Mouse (Mus musculus) cerebellum, adult 9-11 months (tissue): ENCODE measurements around the gene Gid4.
A peak's percentile ranks its signal among the peaks of the same experiment; 100 is the strongest.
"Not testable (repeated sequence)": the region's sequence is repeated elsewhere in the genome, so short reads cannot be mapped to it uniquely, and the experiment has no call there.

Source experiments
- DNase-seq: peaks from one replicate; pipeline ENCODE4 v3.0.0; 2022

Gene Gid4

GRCm38 (mm10) chr11:60435133-60435532 lies 18.2 kb downstream of the Gid4 start:
- no peak for DNase-seq

GRCm38 (mm10) chr11:60436618-60437017 lies 19.7 kb downstream of the Gid4 start:
- no peak for DNase-seq

- DNase-seq = not testable (repeated sequence)
Measured at GRCm38 (mm10) chr11:60439621-60440020, 22.7 kb downstream of the Gid4 start.

- DNase-seq = no peak
Measured at GRCm38 (mm10) chr11:60440176-60440575, 23.2 kb downstream of the Gid4 start.

GRCm38 (mm10) chr11:60442896-60443295 lies 26.0 kb downstream of the Gid4 start:
- DNase-seq = no peak

- no peak for DNase-seq
Measured at GRCm38 (mm10) chr11:60444007-60444406, 27.1 kb downstream of the Gid4 start.

- peak; percentile 86 for DNase-seq
Measured at GRCm38 (mm10) chr11:60454080-60454744, 37.3 kb downstream of the Gid4 start, which contains the start of gene Drg2. Drg2 (plus strand) TSS chr11:60454591.

GRCm38 (mm10) chr11:60454745-60455087 lies 37.8 kb downstream of the Gid4 start:
- DNase-seq = no peak

- no peak for DNase-seq
Measured at GRCm38 (mm10) chr11:60457973-60458372, 41.0 kb downstream of the Gid4 start.

- peak; percentile 82 for DNase-seq
Measured at GRCm38 (mm10) chr11:60465943-60466380, 49.0 kb downstream of the Gid4 start.

- no peak for DNase-seq
Measured at GRCm38 (mm10) chr11:60469039-60469438, 52.1 kb downstream of the Gid4 start, which contains the start of gene Myo15. Myo15 (plus strand) TSS chr11:60469339.

GRCm38 (mm10) chr11:60470743-60471142 lies 53.8 kb downstream of the Gid4 start:
- DNase-seq = no peak

GRCm38 (mm10) chr11:60474534-60474933 lies 57.6 kb downstream of the Gid4 start:
- DNase-seq = no peak

- DNase-seq = no peak
Measured at GRCm38 (mm10) chr11:60475668-60476362, 58.9 kb downstream of the Gid4 start.

- DNase-seq = no peak
Measured at GRCm38 (mm10) chr11:60478121-60478520, 61.2 kb downstream of the Gid4 start.

GRCm38 (mm10) chr11:60486267-60486666 lies 69.3 kb downstream of the Gid4 start:
- no peak for DNase-seq

GRCm38 (mm10) chr11:60492726-60493125 lies 75.8 kb downstream of the Gid4 start:
- peak; percentile 63 for DNase-seq

GRCm38 (mm10) chr11:60495692-60496091 lies 78.7 kb downstream of the Gid4 start:
- no peak for DNase-seq
